Mouse (Mus musculus) adrenal gland, adult 2 months (tissue): ENCODE measurements around the gene Kcne4. TPM values are rescaled to one million over a fixed set of nuclear protein-coding genes. Genes with fewer than 3 reads are reported as not detected.
"Not testable (repeated sequence)": the region's sequence is repeated elsewhere in the genome, so short reads cannot be mapped to it uniquely, and the experiment has no call there.

Experiments used
- DNase-seq: peaks from one replicate; pipeline ENCODE4 v3.0.0; 2021
- long read RNA-seq: library from polyadenylated mRNA; stranded (forward); transcript quantifications from one replicate; pipeline ENCODE4 v2.0.0, GENCODE M21; 2021
- polyA plus RNA-seq: library from polyadenylated mRNA; depleted of rRNA; stranded (reverse); fragments of >200 nt; gene quantifications from 2 replicates; pipeline ENCODE4 v1.2.3, GENCODE M21; 2012; rRNA removed
- total RNA-seq, 2 experiments: library from RNA; stranded (reverse); gene quantifications; 2 replicates each; pipeline ENCODE4 v1.2.3; 2021

The Kcne4 gene
- 1 to 10 TPM; 3.2 to 8.2 TPM for total RNA-seq
- 0.98 TPM in 2 replicates for polyA plus RNA-seq
- long read RNA-seq, partial matches to known transcripts = 1 of 2 reads
- long read RNA-seq, other reads (novel, unspliced or antisense) = 0 of 2 reads

DNA sequence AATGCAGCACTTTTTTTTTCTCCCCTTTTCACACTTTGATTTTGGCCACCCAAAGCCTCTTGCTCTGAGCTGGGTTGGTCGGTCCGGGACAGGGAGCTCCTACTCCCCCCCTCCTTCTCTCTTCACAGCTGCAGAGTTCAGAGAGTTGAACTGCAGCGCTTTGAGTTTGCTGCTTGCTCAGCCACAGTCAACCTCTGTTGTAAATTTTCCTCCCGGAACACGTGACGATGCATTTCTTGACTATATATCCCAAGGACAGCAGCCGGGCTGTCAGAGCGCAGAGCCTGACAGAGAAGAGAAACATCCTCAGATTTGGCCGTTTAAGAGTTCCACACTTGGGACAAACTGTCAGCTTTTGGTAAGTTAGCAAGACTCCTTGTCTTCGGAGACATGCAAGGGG is at the start of gene Kcne4:
Gene Kcne4, plus strand, starts transcription at position 120 of the 400 bp plus-strand sequence.
- peak; percentile 58 for DNase-seq

DNA sequence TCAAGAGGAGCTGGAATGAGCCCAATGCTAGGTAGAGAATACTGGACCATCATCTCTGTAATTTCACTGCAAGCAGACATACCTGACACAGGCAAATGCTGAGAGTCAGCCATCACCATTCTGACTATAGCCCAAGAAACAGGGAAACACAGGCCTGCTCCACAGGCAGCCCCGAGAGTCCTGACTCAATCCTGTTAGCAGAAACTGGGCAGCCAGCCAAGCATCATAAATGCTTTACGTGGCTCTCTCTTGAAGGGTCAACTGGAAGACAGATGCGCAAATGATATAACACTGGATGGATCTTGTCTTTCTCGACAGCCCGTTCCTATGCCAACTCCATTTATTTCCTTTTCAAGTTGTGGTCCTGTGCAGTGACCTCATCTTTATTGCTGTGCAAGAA is 34.7 kb upstream of the Kcne4 start:
- DNase-seq = peak; percentile 42

DNA sequence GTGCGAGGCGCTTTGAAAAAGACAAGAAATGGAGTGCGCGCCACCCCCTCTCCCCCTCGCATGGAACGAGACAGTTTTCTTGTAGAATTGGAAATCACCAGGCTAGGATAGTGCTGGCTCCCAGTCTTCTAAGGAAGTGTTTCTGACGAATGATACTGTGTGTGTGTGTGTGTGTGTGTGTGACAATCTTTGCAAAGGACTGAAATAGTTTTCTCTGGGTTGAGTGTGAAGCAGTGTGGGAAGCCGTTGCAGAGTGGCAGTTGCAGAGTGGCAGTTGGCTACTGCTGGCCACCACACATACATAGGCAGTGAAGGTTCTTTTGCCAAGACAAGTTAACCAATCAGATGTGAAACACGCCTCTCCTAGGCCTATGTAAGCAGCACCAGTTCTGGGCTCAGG is 31.6 kb upstream of the Kcne4 start:
- not testable (repeated sequence) for DNase-seq

DNA sequence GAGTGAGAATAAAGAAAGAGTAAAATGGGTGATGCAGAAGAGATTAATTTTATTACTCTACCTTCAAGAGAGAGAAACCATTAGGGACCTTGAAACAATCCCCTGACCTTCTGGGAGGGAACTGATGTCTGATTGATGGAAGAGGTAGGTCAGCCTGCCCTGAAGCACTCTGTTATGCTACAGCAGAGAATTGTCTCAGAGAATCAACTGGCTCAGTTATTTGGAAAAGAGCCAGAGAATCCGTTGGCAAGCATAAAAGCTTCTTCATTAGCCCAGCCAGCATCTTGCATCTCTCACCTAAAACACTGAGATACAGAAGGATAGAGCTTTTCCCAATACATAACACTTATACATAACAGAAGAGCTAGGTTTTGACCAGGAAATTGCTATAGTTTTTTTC is 26.8 kb upstream of the Kcne4 start:
- DNase-seq = no peak

DNA sequence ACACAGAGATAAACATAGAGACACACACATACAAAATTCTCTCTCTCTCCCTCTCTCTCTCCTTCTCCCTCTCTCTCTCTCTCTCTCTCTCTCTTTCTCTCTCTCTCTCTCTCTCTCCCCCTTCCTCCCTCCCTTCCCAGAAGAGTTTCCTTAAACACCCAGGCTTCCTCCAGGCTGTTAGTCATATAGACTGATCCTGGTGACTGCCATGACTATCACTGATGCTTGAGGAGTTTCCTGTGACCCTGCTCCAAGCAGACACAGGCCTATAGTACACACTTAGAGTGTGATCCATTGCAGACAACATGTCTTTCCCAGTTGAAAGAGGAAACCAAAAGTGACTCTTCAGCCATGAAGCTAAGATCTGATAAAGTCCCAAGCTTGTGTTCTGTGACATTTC is 9.1 kb upstream of the Kcne4 start:
- no peak for DNase-seq

DNA sequence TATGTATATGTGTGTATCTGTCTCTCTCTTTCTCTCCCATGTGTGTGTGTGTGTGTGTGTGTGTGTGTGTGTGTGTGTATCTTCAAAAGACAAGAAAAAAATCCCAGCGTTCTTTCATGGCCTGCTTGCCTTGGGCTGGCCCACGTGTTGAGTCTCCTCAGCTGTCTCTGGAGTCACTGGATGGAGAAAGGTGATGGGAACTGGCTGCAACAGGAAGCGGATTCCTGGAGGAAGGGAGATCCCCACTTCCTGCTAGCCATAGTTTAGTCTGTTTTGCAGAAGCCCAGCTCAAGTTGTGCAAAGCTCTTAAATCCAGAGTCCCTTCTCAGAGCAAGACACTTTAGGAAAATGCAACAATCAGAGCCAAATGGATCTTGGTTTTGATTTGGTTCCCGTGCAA is 6.7 kb upstream of the Kcne4 start:
- no peak for DNase-seq

DNA sequence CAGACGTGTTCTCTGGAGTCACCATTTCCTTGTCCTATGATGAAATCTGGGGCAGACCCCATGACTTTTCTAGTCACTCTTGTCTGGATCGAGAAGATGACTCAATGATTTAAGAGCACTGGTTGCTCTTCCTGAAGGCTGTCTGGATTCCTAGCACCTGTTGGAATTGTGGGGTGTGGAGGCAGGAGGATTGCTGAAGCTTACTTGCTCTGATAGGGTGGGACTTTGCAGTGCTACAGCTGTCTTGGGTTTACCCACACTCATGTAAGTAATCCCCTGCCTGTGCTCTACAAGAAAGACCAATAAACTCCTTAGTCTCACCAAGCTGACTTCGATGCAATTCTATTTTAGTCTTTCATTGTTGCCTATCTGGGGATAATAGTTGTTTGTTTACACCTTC is 5.7 kb upstream of the Kcne4 start:
- no peak for DNase-seq

DNA sequence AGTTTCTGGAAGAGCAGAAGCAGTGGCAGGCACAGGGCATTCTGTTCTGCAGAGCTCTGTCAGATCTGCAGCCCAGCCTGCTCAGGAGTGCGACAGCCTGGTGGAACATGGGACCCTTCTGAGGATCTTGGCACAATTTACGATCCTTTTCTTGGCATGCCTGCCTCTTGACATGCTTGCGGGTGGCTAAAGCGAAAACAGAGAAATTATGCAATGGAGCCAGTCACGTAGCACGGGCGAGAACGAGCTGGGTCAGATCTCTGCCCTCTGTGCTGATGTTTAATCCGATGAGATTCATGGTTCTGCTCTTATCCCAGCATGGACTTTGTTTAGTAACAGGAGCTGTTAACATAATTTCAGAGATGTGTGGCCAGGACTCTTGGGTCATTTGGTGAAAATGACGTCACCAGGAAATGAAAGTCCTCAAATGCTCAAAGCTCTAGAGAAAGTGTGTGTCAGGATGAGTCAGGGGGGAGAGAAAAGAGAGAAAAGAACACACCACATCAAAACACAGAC is 4.5 kb upstream of the Kcne4 start:
- DNase-seq = no peak

DNA sequence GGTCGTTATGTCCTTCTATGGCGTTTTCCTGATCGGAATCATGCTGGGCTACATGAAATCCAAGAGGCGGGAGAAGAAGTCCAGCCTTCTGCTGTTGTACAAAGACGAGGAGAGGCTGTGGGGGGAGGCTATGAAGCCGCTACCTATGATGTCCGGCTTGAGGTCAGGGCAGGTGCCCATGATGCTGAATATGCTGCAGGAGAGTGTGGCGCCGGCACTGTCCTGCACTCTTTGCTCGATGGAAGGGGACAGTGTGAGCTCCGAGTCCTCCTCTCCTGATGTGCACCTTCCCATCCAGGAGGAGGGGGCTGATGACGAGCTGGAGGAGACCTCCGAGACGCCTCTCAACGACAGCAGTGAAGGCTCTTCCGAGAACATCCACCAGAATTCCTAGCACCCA is 1.2 kb downstream of the Kcne4 start:
- no peak for DNase-seq

DNA sequence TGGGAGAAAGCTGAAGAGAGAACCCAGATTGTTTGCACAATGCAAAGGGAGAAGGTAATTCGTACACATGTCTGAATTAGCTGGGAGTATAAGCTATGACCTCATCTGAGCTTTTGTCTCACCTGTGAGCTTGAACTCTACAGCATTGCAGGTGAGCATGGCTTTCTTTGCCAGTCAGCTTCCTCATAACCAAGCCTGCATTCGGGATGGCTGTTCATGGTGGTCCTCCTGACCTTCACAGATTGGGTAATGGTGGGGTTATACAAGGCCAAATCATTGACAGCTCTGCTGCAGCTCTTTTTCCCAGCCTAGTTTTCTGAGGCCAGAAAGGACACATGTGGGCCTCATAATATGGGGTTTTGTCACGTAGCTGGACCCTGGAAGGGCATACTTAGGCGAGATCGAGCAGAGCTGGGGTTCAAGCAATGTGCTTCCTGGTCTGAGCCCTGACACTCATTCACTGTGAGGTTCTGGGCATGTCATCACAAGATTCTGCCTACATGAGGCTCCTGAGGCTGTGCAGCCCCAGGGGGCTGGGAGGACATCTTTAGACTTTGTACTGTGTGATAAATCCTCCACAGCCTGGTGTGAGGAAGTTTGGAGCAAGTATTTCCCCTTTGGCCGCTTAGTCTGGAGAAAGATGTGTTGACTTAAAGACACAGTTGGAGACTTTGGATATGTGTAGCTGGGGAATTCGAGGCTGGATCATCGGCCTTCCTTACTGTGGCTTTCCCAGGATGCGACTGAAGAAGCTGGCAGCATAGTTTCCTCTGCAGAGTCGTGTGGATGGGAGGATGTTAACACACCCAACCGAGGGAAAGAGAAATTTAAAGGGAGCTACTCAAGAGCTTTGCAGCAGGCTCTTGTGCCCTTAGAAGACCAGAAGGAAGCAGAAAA is 2.3 kb downstream of the Kcne4 start:
- no peak for DNase-seq

DNA sequence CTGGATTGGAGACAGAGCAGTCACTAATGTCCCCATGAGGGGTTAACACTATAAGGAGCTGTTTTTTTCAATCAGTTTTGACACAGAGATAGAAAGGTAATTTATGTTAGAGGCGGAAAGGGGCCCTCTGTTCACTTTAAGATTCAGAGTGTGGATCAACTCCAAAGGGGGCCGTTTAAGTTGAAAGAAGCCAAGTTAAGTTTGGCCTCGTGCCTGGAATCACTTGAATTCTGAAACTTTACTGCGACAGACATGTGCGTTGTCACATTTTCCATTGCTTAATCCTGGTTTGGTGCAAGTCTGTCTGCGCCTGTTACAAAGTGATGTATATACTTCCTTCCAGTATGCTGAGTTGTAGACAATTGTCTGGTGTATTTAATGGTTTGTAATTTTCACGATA is 3.0 kb downstream of the Kcne4 start:
- peak; percentile 40 for DNase-seq

DNA sequence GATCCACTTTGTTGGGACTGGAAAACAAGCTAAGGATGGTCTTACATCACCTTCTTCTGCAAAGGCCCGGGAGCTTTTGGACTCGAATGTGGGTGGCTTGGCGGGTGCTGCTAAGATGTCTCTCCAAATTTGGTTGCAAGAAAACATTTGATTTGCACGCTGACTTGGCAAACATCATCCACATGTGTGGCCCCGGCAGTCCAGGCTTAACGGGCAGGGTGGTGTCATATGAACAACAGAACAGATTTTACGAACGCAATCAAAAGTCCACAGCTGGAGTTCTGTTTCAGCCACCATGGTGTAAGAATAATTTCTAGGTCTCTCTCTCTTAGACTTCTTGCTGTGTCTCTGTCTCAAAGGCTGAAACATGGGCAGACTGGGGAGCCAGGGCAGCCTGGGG is 3.6 kb downstream of the Kcne4 start:
- no peak for DNase-seq

DNA sequence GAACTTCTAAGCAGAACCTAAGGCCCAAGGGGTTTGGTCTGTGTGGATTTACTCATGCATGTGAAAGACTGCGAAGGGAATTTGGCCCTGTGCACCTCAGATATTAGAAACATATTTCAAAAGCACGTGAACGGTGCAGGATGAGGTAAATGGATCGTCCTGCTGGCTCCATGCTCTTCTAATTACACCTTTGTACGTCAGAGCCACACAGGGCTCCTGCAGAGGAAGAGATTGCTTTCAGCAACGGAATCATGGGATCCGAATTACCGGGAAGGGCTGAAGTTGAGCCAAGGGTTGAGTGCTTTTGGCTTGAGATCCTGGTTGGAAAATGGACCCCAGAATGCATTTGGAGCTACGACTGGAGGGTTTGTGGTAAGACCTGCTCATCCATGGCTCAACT is 4.6 kb downstream of the Kcne4 start:
- no peak for DNase-seq

DNA sequence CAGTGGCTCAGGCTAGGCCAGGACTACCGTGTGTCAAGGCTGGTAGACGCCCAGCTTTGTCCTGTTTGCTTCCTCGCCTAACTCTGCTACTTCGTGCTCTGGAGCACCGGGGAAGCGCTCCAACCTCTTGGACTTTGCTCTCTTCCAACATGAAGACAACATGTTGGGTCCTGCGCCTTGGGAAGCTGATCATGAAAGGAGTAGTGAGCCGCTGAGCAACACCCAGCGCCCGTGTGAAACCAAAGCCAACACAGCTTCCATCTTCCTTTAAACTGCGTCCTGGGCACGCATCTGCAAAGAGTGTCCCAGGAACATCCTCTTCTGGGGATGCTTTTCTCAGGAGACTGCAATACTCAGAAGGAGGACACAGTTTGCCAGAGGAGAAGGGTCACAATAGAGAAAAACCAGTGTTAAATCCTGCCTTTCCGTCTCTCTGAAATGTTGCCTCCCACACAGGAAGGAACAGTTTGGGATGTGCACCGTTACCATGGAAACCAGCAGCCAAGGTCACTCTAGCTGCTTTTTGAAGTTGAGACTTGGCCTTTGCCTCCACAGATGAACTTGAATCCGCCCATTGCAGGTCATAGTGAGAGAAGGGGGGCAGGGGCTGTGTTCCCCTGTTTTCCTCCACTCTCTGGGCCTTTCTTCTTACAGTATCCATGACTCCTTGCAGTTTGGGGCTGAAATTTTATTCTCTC is 5.3 kb downstream of the Kcne4 start:
- peak; percentile 68 for DNase-seq

DNA sequence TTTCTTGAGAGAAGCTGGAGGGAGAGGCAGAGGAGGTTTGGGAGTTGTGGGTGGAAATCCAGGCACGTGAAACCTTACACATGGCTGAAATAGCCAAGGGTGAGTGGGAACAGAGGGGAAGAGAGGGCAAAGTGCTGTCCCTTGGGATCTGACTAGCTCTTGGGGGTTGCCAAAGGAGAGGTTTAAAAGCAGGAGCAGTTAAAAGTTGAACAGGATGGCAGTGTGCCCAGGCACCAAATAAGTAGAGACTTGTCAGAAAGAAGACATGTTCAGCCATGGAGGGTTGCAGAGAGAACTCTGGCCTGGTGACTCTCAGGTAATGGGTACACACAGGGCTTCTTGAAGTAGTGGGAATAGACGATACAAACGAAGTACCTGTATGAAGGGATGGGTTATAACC is 8.7 kb downstream of the Kcne4 start:
- DNase-seq = no peak

DNA sequence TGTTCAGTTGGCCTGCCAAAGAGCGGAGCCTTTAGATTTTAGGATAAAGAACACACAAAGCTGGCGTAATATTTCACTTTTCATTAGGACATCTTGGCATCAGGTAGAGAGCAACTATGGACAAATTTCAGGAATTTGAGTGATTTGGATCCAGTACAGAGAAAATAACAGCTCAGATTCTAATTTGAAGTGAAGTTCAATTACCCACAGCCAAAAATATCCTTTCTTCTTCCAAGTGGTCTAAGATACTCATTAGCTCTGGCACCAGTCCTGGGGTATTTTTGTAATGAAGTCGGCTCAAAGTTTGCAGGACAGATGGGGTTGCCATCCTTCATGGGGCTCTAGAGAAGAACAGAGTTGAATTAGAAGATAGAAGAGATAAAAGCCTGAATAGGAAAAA is 21.9 kb downstream of the Kcne4 start:
- no peak for DNase-seq

DNA sequence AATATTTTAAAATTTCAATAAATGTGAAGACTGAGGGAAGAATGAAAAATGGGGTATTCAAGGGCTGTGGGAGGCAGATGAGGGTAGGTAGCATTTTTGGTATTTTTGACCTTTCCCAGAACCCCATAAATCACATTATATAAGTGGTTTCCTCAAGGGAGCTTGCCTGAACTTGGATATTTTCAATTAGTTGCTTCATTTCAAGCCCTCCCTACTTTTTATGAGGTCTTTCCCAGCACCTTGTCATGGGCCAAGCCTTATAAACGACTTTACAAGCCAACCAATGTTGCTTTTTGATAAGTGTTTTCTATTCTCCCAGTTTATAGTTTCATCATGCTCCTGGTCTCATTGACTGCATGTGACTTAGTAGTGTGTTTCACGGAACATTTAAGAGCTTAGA is 24.2 kb downstream of the Kcne4 start:
- no peak for DNase-seq

DNA sequence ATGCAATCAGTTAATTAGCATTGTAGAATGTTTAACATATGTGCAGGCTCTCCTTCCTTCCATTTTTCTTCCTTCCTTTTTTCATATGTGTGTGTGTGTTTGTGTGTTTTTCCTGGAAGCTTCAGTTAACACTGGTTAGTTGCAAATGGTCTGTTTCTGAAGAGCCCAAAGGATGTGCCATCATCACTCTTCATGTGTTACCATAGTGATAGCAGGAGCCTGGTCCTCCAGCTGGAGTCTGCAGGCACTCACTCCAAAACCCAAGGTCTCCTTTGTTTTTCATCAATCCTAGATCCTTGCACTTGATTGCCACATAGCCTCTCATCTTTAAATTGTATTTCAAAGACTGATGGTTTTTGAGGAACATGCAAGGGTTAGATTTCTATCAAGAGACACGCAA is 29.1 kb downstream of the Kcne4 start:
- no peak for DNase-seq

DNA sequence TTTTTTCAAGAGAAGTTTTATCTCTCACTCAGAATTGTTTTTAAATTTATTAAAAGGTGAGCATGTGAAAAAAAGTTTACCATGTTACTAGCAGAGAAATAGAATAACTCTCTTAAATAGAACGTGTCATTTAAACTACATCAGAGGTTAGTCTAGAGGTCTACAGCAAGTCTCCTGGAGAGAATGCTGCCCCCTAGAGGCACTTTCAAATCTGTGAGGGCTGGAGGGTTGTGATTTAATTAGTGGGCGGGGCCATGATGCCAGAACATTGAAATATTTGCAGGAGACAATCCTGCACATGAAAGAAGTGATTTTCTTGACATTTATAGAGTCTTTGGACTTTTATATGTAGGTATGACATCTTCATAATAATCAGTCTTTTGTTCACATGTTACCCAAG is 29.9 kb downstream of the Kcne4 start:
- peak; percentile 59 for DNase-seq

DNA sequence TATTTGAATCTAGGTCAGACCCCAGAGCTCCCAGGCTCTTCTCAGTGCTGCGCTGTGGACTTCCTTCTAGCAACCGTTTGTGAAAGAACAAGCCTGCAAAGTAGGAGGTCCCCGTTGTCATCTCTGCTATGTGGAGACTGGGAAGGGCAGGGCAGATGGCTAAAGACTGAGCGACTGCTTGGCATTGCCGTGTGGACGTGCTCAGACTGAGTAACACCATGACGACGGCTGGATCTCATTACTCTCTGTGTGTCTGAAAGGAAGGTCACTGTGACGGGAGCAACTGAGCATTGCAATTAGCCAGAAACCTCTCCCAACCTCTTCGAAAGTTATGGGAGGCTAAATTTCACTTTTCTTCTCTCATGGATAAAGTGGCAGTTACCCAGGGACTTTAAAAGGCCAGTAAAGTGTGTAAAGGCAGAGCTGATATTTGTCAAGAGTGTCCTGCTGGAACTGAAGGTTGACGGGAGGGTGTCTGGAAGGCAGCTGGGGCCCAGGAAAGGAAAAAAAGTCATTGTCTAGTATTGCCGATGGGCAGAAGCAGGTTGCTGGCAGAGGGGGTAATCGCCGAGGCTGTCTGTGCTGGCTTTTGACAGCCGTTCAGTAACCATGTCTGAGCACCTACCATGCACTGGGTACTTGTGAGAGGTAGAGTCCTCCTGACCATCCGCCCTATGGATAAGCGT is 36.0 kb downstream of the Kcne4 start:
- peak; percentile 43 for DNase-seq

DNA sequence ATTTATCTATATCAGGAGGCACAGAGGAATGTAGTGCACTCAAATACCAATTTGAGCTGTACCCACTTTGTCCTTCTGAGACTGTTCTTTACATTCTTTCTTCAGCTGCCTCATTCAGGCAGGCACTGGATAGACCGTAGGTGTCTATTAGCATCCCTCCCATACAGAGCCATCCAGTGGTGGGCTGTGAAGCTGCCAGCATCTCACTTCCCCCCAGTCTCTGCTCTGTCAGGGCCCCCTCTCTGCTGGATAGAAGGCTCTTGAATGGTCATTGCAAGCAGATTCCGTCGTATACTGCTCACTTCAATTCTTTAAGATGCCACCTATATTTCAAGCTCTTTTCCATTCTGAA is 36.5 kb downstream of the Kcne4 start:
- no peak for DNase-seq

DNA sequence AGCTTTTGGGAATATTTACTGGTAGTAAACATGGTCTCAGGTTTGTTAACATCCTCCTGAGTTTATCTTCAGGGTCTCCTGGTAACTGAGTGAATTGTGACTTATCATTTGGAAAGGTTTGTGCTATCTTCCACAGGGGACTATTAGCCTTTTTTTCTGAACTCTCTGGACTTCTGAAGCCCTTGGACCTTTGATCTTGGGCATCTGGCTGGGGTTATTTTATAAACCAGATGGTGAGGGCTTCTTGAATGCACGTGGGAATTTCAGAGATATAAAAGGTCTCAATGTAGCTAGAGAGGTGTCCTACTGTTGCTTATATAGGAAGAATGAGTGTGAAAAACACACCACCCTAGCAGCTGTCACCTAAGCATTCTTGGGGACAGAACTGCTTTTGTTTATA is 37.7 kb downstream of the Kcne4 start:
- DNase-seq = no peak

DNA sequence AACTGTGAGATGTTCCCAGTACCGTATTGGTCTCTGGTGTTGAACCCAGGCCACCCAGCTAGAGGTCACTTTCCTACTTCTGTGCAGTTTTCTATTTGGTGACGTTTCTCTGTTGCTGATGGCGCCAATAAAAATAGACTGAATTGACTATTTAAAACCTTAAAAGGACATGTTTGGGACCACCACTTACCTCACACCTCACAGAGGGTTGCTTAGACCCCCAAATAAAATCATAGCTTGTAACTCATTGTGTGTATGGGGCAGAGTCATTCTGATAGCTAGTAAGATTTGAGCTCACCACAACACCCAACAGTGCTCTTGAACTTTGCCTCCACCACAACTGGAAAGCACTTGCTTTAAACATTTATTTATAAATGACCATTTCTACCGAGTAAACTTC is 43.0 kb downstream of the Kcne4 start:
- no peak for DNase-seq
